Mouse (Mus musculus): ENCODE measurements at regions not wholly inside any gene's neighbourhood (a gene's known extent, or its start where the extent isn't known, plus 50 kb on each side); places are given as distances from the start of the nearest gene placed in this dataset.

- no peaks in the 10 kb centered on the region for H3K27me3 ChIP-seq (ENCODE audit: control insufficient read depth, insufficient read depth, low read depth, low read length)
- no peak overlapping the region for H3K4me3 ChIP-seq (ENCODE audit: low read length)
- no peaks in the 10 kb centered on the region for H3K9me3 ChIP-seq (ENCODE audit: control insufficient read depth, low read length)
- ATAC-seq (ENCODE audit: low read depth): no peak
- no peaks in the 10 kb centered on the region for H3K4me1 ChIP-seq (replicated peaks; ENCODE audit: control insufficient read depth, insufficient read depth, low read length)
- 67% methylated on average over 6 of the region's 6 CpGs for WGBS
- no peaks in the 10 kb centered on the region for H3K36me3 ChIP-seq (ENCODE audit: control insufficient read depth, insufficient read depth, low read length)
- H3K9ac ChIP-seq (ENCODE audit: low read length): no peak overlapping the region
- no peak overlapping the region for H3K4me2 ChIP-seq (ENCODE audit: low read depth, low read length)
- H3K27ac ChIP-seq (ENCODE audit: low read length): no peak overlapping the region
Measured at GRCm38 (mm10) chr2:77358176-77358575, 77.8 kb upstream of the Sestd1 start.

- ATAC-seq (ENCODE audit: low read depth): no peak
- no peak overlapping the region for H3K4me2 ChIP-seq (ENCODE audit: low read depth, low read length)
- H3K4me3 ChIP-seq (ENCODE audit: low read length): no peak overlapping the region
- no peaks in the 10 kb centered on the region for H3K4me1 ChIP-seq (replicated peaks; ENCODE audit: control insufficient read depth, insufficient read depth, low read length)
- WGBS: 55% methylated on average over 10 of the region's 10 CpGs
- no peak overlapping the region for H3K9ac ChIP-seq (ENCODE audit: low read length)
- no peaks in the 10 kb centered on the region for H3K36me3 ChIP-seq (ENCODE audit: control insufficient read depth, insufficient read depth, low read length)
- no peak overlapping the region for H3K27ac ChIP-seq (ENCODE audit: low read length)
- H3K27me3 ChIP-seq (ENCODE audit: control insufficient read depth, insufficient read depth, low read depth, low read length): no peaks in the 10 kb centered on the region
- H3K9me3 ChIP-seq (ENCODE audit: control insufficient read depth, low read length): no peaks in the 10 kb centered on the region
Measured at GRCm38 (mm10) chr2:77356798-77357197, 76.4 kb upstream of the Sestd1 start.

- Histone ChIP-seq H3K4me2 (ENCODE audit: low read depth, low read length) (no peak overlapping the region), H3K9ac (ENCODE audit: low read length) (no peak overlapping the region), H3K27ac (ENCODE audit: low read length) (no peak overlapping the region), H3K4me3 (ENCODE audit: low read length) (no peak overlapping the region), H3K36me3 (ENCODE audit: control insufficient read depth, insufficient read depth, low read length) (no peaks in the 10 kb centered on the region), H3K4me1 (replicated peaks; ENCODE audit: control insufficient read depth, insufficient read depth, low read length) (no peaks in the 10 kb centered on the region), H3K27me3 (ENCODE audit: control insufficient read depth, insufficient read depth, low read depth, low read length) (no peaks in the 10 kb centered on the region), H3K9me3 (ENCODE audit: control insufficient read depth, low read length) (no peaks in the 10 kb centered on the region)
- no peak for ATAC-seq (ENCODE audit: low read depth)
- WGBS: 58% methylated on average over 8 of the region's 8 CpGs
Measured at GRCm38 (mm10) chr2:77351987-77352628, 71.7 kb upstream of the Sestd1 start.

GRCm38 (mm10) chr2:77347027-77347426, 66.6 kb upstream of the Sestd1 start:
- Histone ChIP-seq H3K27me3 (ENCODE audit: control insufficient read depth, insufficient read depth, low read depth, low read length) (no peaks in the 10 kb centered on the region), H3K27ac (ENCODE audit: low read length) (no peak overlapping the region), H3K4me1 (replicated peaks; ENCODE audit: control insufficient read depth, insufficient read depth, low read length) (no peaks in the 10 kb centered on the region), H3K4me2 (ENCODE audit: low read depth, low read length) (no peak overlapping the region), H3K36me3 (ENCODE audit: control insufficient read depth, insufficient read depth, low read length) (no peaks in the 10 kb centered on the region), H3K9me3 (ENCODE audit: control insufficient read depth, low read length) (no peaks in the 10 kb centered on the region), H3K4me3 (ENCODE audit: low read length) (no peak overlapping the region), H3K9ac (ENCODE audit: low read length) (no peak overlapping the region)
- no peak for ATAC-seq (ENCODE audit: low read depth)
- 94% methylated on average over 5 of the region's 5 CpGs for WGBS

- no peak overlapping the region for H3K27ac ChIP-seq (ENCODE audit: low read length)
- H3K9me3 ChIP-seq (ENCODE audit: control insufficient read depth, low read length): no peaks in the 10 kb centered on the region
- no peaks in the 10 kb centered on the region for H3K36me3 ChIP-seq (ENCODE audit: control insufficient read depth, insufficient read depth, low read length)
- no peak overlapping the region for H3K9ac ChIP-seq (ENCODE audit: low read length)
- H3K4me1 ChIP-seq (replicated peaks; ENCODE audit: control insufficient read depth, insufficient read depth, low read length): no peaks in the 10 kb centered on the region
- WGBS: 90% methylated on average over 16 of the region's 16 CpGs
- no peak for ATAC-seq (ENCODE audit: low read depth)
- no peaks in the 10 kb centered on the region for H3K27me3 ChIP-seq (ENCODE audit: control insufficient read depth, insufficient read depth, low read depth, low read length)
- no peak overlapping the region for H3K4me3 ChIP-seq (ENCODE audit: low read length)
- no peak overlapping the region for H3K4me2 ChIP-seq (ENCODE audit: low read depth, low read length)
Measured at GRCm38 (mm10) chr2:77343736-77344440, 63.5 kb upstream of the Sestd1 start.

- no peaks in the 10 kb centered on the region for H3K36me3 ChIP-seq (ENCODE audit: control insufficient read depth, insufficient read depth, low read length)
- H3K4me3 ChIP-seq (ENCODE audit: low read length): no peak overlapping the region
- H3K9me3 ChIP-seq (ENCODE audit: control insufficient read depth, low read length): no peaks in the 10 kb centered on the region
- 35% methylated on average over 2 of the region's 2 CpGs for WGBS
- H3K4me1 ChIP-seq (replicated peaks; ENCODE audit: control insufficient read depth, insufficient read depth, low read length): no peaks in the 10 kb centered on the region
- H3K4me2 ChIP-seq (ENCODE audit: low read depth, low read length): no peak overlapping the region
- no peaks in the 10 kb centered on the region for H3K27me3 ChIP-seq (ENCODE audit: control insufficient read depth, insufficient read depth, low read depth, low read length)
- H3K9ac ChIP-seq (ENCODE audit: low read length): no peak overlapping the region
- no peak overlapping the region for H3K27ac ChIP-seq (ENCODE audit: low read length)
- peak; percentile 72 for ATAC-seq (ENCODE audit: low read depth)
Measured at GRCm38 (mm10) chr2:77342416-77342815, 62.0 kb upstream of the Sestd1 start.

GRCm38 (mm10) chr2:77341575-77342332, 61.4 kb upstream of the Sestd1 start:
- no peaks in the 10 kb centered on the region for H3K27me3 ChIP-seq (ENCODE audit: control insufficient read depth, insufficient read depth, low read depth, low read length)
- H3K27ac ChIP-seq (ENCODE audit: low read length): no peak overlapping the region
- H3K4me3 ChIP-seq (ENCODE audit: low read length): no peak overlapping the region
- no peak overlapping the region for H3K9ac ChIP-seq (ENCODE audit: low read length)
- no peaks in the 10 kb centered on the region for H3K4me1 ChIP-seq (replicated peaks; ENCODE audit: control insufficient read depth, insufficient read depth, low read length)
- H3K4me2 ChIP-seq (ENCODE audit: low read depth, low read length): no peak overlapping the region
- WGBS: 43% methylated on average over 12 of the region's 12 CpGs
- no peaks in the 10 kb centered on the region for H3K36me3 ChIP-seq (ENCODE audit: control insufficient read depth, insufficient read depth, low read length)
- ATAC-seq (ENCODE audit: low read depth): peak; percentile 82
- H3K9me3 ChIP-seq (ENCODE audit: control insufficient read depth, low read length): no peaks in the 10 kb centered on the region

GRCm38 (mm10) chr2:77340076-77340475, 59.7 kb upstream of the Sestd1 start:
- WGBS: 78% methylated on average over 6 of the region's 6 CpGs
- Histone ChIP-seq H3K27ac (ENCODE audit: low read length) (no peak overlapping the region), H3K4me1 (replicated peaks; ENCODE audit: control insufficient read depth, insufficient read depth, low read length) (no peaks in the 10 kb centered on the region), H3K27me3 (ENCODE audit: control insufficient read depth, insufficient read depth, low read depth, low read length) (no peaks in the 10 kb centered on the region), H3K9ac (ENCODE audit: low read length) (no peak overlapping the region), H3K36me3 (ENCODE audit: control insufficient read depth, insufficient read depth, low read length) (no peaks in the 10 kb centered on the region), H3K9me3 (ENCODE audit: control insufficient read depth, low read length) (no peaks in the 10 kb centered on the region), H3K4me3 (ENCODE audit: low read length) (no peak overlapping the region), H3K4me2 (ENCODE audit: low read depth, low read length) (no peak overlapping the region)
- ATAC-seq (ENCODE audit: low read depth): no peak

- no peaks in the 10 kb centered on the region for H3K4me1 ChIP-seq (replicated peaks; ENCODE audit: control insufficient read depth, insufficient read depth, low read length)
- H3K9me3 ChIP-seq (ENCODE audit: control insufficient read depth, low read length): no peaks in the 10 kb centered on the region
- 71% methylated on average over 3 of the region's 3 CpGs for WGBS
- H3K27me3 ChIP-seq (ENCODE audit: control insufficient read depth, insufficient read depth, low read depth, low read length): no peaks in the 10 kb centered on the region
- H3K4me3 ChIP-seq (ENCODE audit: low read length): no peak overlapping the region
- no peak overlapping the region for H3K27ac ChIP-seq (ENCODE audit: low read length)
- no peaks in the 10 kb centered on the region for H3K36me3 ChIP-seq (ENCODE audit: control insufficient read depth, insufficient read depth, low read length)
- no peak for ATAC-seq (ENCODE audit: low read depth)
- no peak overlapping the region for H3K9ac ChIP-seq (ENCODE audit: low read length)
- no peak overlapping the region for H3K4me2 ChIP-seq (ENCODE audit: low read depth, low read length)
Measured at GRCm38 (mm10) chr2:77337786-77338406, 57.5 kb upstream of the Sestd1 start.
